Mouse (Mus musculus): ENCODE data around the gene Ngdn. TPM values are rescaled to one million over a fixed set of nuclear protein-coding genes. Genes with fewer than 3 reads are reported as not detected.

Ngdn gene
- polyA plus RNA-seq, 1 experiment from 2014 or later: 55.5 TPM

- DNase-seq: no peak
- Histone ChIP-seq H3K9me3 (replicated peaks) (no peaks in the 10 kb centered on the region), H3K4me1 (replicated peaks) (peaks cover 20% of the 10 kb centered on the region), H3K27ac (peak overlapping the region; percentile 84), H3K36me3 (peaks cover 20% of the 10 kb centered on the region), H3K4me3 (replicated peaks) (peak overlapping the region; percentile 77), H3K4me2 (peak overlapping the region; percentile 89), H3K27me3 (no peaks in the 10 kb centered on the region), H3K9ac (peak overlapping the region; percentile 78)
- whole genome bisulfite sequencing (ENCODE audit: insufficient replicate concordance): 1% methylated on average over 27 of the region's 27 CpGs
- ATAC-seq (ENCODE audit: low read depth): peak; percentile 51
Measured at GRCm38 (mm10) chr14:55014591-55014990, 663 bp upstream of the Ngdn start.

GRCm38 (mm10) chr14:55015767-55016111 is 485 bp downstream of the Ngdn start:
- WGBS (ENCODE audit: insufficient replicate concordance): under 1% methylated on average over 17 of the region's 17 CpGs
- Histone ChIP-seq H3K4me2 (peak overlapping the region; percentile 78), H3K27me3 (no peaks in the 10 kb centered on the region), H3K36me3 (peaks cover 29% of the 10 kb centered on the region), H3K9ac (peak overlapping the region; percentile 83), H3K4me3 (replicated peaks) (peak overlapping the region; percentile 77), H3K27ac (peak overlapping the region; percentile 82), H3K9me3 (replicated peaks) (no peaks in the 10 kb centered on the region), H3K4me1 (replicated peaks) (peaks cover 20% of the 10 kb centered on the region)
- ATAC-seq (ENCODE audit: low read depth): no peak
- DNase-seq: no peak

GRCm38 (mm10) chr14:55016876-55017275 is 1.6 kb downstream of the Ngdn start:
- H3K4me1 ChIP-seq (replicated peaks): peaks cover 20% of the 10 kb centered on the region
- ATAC-seq (ENCODE audit: low read depth) (no peak), DNase-seq (no peak)
- H3K4me3 ChIP-seq (replicated peaks): peak overlapping the region; percentile 18; the same call in 1 of the 2 replicates
- H3K27me3 ChIP-seq: no peaks in the 10 kb centered on the region
- peak overlapping the region; percentile 31; the same call in 1 of the 2 replicates for H3K9ac ChIP-seq
- H3K36me3 ChIP-seq: peaks cover 40% of the 10 kb centered on the region
- H3K27ac ChIP-seq: no peak overlapping the region
- H3K4me2 ChIP-seq: peak overlapping the region; percentile 38
- WGBS (ENCODE audit: insufficient replicate concordance): 84% methylated on average over 16 of the region's 16 CpGs
- no peaks in the 10 kb centered on the region for H3K9me3 ChIP-seq (replicated peaks)

- no peak overlapping the region for H3K27ac ChIP-seq
- WGBS (ENCODE audit: insufficient replicate concordance): 84% methylated on average over 9 of the region's 9 CpGs
- H3K4me3 ChIP-seq (replicated peaks): no peak overlapping the region
- ATAC-seq (ENCODE audit: low read depth) (no peak), DNase-seq (no peak)
- H3K4me1 ChIP-seq (replicated peaks): peaks cover 11% of the 10 kb centered on the region
- H3K4me2 ChIP-seq: no peak overlapping the region
- H3K9me3 ChIP-seq (replicated peaks): no peaks in the 10 kb centered on the region
- no peak overlapping the region for H3K9ac ChIP-seq
- peaks cover 75% of the 10 kb centered on the region for H3K36me3 ChIP-seq
- no peaks in the 10 kb centered on the region for H3K27me3 ChIP-seq
Measured at GRCm38 (mm10) chr14:55020394-55020793, 5.1 kb downstream of the Ngdn start.

GRCm38 (mm10) chr14:55023011-55023410 is 7.8 kb downstream of the Ngdn start:
- H3K4me3 ChIP-seq (replicated peaks): no peak overlapping the region
- H3K9me3 ChIP-seq (replicated peaks): no peaks in the 10 kb centered on the region
- ATAC-seq (ENCODE audit: low read depth) (no peak), DNase-seq (no peak)
- H3K36me3 ChIP-seq: peaks cover 65% of the 10 kb centered on the region
- H3K4me1 ChIP-seq (replicated peaks): no peaks in the 10 kb centered on the region
- 89% methylated on average over 15 of the region's 15 CpGs for WGBS (ENCODE audit: insufficient replicate concordance)
- no peaks in the 10 kb centered on the region for H3K27me3 ChIP-seq
- H3K4me2 ChIP-seq: no peak overlapping the region
- no peak overlapping the region for H3K9ac ChIP-seq
- H3K27ac ChIP-seq: no peak overlapping the region

GRCm38 (mm10) chr14:55024236-55024635 is 9.0 kb downstream of the Ngdn start:
- Histone ChIP-seq H3K4me3 (replicated peaks) (no peak overlapping the region), H3K4me1 (replicated peaks) (peaks cover 11% of the 10 kb centered on the region), H3K27me3 (no peaks in the 10 kb centered on the region), H3K4me2 (no peak overlapping the region), H3K36me3 (peaks cover 59% of the 10 kb centered on the region), H3K9me3 (replicated peaks) (no peaks in the 10 kb centered on the region), H3K9ac (no peak overlapping the region), H3K27ac (no peak overlapping the region)
- peak; percentile 20 for DNase-seq
- no peak for ATAC-seq (ENCODE audit: low read depth)
- 69% methylated on average over 7 of the region's 7 CpGs for WGBS (ENCODE audit: insufficient replicate concordance)

GRCm38 (mm10) chr14:55025527-55025926 is 10.3 kb downstream of the Ngdn start:
- Histone ChIP-seq H3K9me3 (replicated peaks) (no peaks in the 10 kb centered on the region), H3K27me3 (no peaks in the 10 kb centered on the region), H3K27ac (no peak overlapping the region), H3K9ac (no peak overlapping the region), H3K4me3 (replicated peaks) (no peak overlapping the region), H3K36me3 (peaks cover 50% of the 10 kb centered on the region), H3K4me2 (no peak overlapping the region), H3K4me1 (replicated peaks) (peaks cover 17% of the 10 kb centered on the region)
- ATAC-seq (ENCODE audit: low read depth): peak; percentile 31; the same call in 1 of the 2 replicates
- WGBS (ENCODE audit: insufficient replicate concordance): 82% methylated on average over 5 of the region's 5 CpGs
- no peak for DNase-seq

- H3K4me2 ChIP-seq: no peak overlapping the region
- no peaks in the 10 kb centered on the region for H3K27me3 ChIP-seq
- peaks cover 32% of the 10 kb centered on the region for H3K36me3 ChIP-seq
- H3K4me3 ChIP-seq (replicated peaks): no peak overlapping the region
- no peaks in the 10 kb centered on the region for H3K9me3 ChIP-seq (replicated peaks)
- DNase-seq: no peak
- no peak overlapping the region for H3K27ac ChIP-seq
- peaks cover 17% of the 10 kb centered on the region for H3K4me1 ChIP-seq (replicated peaks)
- no peak overlapping the region for H3K9ac ChIP-seq
- WGBS (ENCODE audit: insufficient replicate concordance): 35% methylated on average over 5 of the region's 5 CpGs
- ATAC-seq (ENCODE audit: low read depth): no peak
Measured at GRCm38 (mm10) chr14:55027251-55027650, 12.0 kb downstream of the Ngdn start.

- H3K9ac ChIP-seq: no peak overlapping the region
- H3K4me2 ChIP-seq: no peak overlapping the region
- no peak overlapping the region for H3K4me3 ChIP-seq (replicated peaks)
- no peak overlapping the region for H3K27ac ChIP-seq
- H3K4me1 ChIP-seq (replicated peaks): peaks cover 17% of the 10 kb centered on the region
- H3K9me3 ChIP-seq (replicated peaks): no peaks in the 10 kb centered on the region
- WGBS (ENCODE audit: insufficient replicate concordance): 44% methylated on average over 6 of the region's 6 CpGs
- no peaks in the 10 kb centered on the region for H3K27me3 ChIP-seq
- ATAC-seq (ENCODE audit: low read depth) (no peak), DNase-seq (no peak)
- peaks cover 28% of the 10 kb centered on the region for H3K36me3 ChIP-seq
Measured at GRCm38 (mm10) chr14:55027653-55028052, 12.4 kb downstream of the Ngdn start.

- 39% methylated on average over 5 of the region's 5 CpGs for WGBS (ENCODE audit: insufficient replicate concordance)
- no peak for ATAC-seq (ENCODE audit: low read depth)
Measured at GRCm38 (mm10) chr14:55028333-55028835, 13.1 kb downstream of the Ngdn start.

GRCm38 (mm10) chr14:55029034-55029698 is 13.9 kb downstream of the Ngdn start:
- WGBS (ENCODE audit: insufficient replicate concordance): 6% methylated on average over 11 of the region's 11 CpGs
- no peak overlapping the region for H3K4me3 ChIP-seq (replicated peaks)
- no peak overlapping the region for H3K9ac ChIP-seq
- H3K36me3 ChIP-seq: peaks cover 13% of the 10 kb centered on the region
- H3K4me1 ChIP-seq (replicated peaks): peaks cover 17% of the 10 kb centered on the region
- ATAC-seq (ENCODE audit: low read depth) (peak; percentile 47), DNase-seq (no peak)
- peak overlapping the region; percentile 7 for H3K4me2 ChIP-seq
- no peaks in the 10 kb centered on the region for H3K27me3 ChIP-seq
- no peak overlapping the region for H3K27ac ChIP-seq
- no peaks in the 10 kb centered on the region for H3K9me3 ChIP-seq (replicated peaks)

More at GRCm38 (mm10) chr14:55028333-55028835, 13.1 kb downstream of the Ngdn start:
- Histone ChIP-seq H3K4me2 (no peak overlapping the region), H3K4me3 (replicated peaks) (no peak overlapping the region), H3K9ac (no peak overlapping the region), H3K27ac (no peak overlapping the region), H3K36me3 (peaks cover 21% of the 10 kb centered on the region), H3K4me1 (replicated peaks) (peaks cover 17% of the 10 kb centered on the region), H3K9me3 (replicated peaks) (no peaks in the 10 kb centered on the region), H3K27me3 (no peaks in the 10 kb centered on the region)
- no peak for DNase-seq

GRCm38 (mm10) chr14:55032695-55033225 is 17.5 kb downstream of the Ngdn start:
- 55% methylated on average over 19 of the region's 19 CpGs for WGBS (ENCODE audit: insufficient replicate concordance)
- DNase-seq (no peak), ATAC-seq (ENCODE audit: low read depth) (no peak)
- Histone ChIP-seq H3K27ac (no peak overlapping the region), H3K27me3 (peaks cover 7% of the 10 kb centered on the region; the same call in 1 of the 2 replicates), H3K4me3 (replicated peaks) (no peak overlapping the region), H3K4me2 (no peak overlapping the region), H3K36me3 (no peaks in the 10 kb centered on the region), H3K9me3 (replicated peaks) (no peaks in the 10 kb centered on the region), H3K4me1 (replicated peaks) (peaks cover 17% of the 10 kb centered on the region), H3K9ac (no peak overlapping the region)

Data from liver, embryonic 13.5 days (tissue).